Mouse (Mus musculus) granulocyte monocyte progenitor cell, adult 5-6 weeks (primary cell): ENCODE results near the gene Mmp8. TPM values are rescaled to one million over a fixed set of nuclear protein-coding genes. Genes with fewer than 3 reads are reported as not detected.

Experiments
- ATAC-seq: replicated peaks from 2 replicates; pipeline ENCODE4 v1.8.0; 2016; ENCODE audit warnings: mild to moderate bottlenecking, moderate TSS enrichment, inconsistent platforms; ENCODE audit not compliant: poor library complexity, severe bottlenecking
- total RNA-seq, 2 experiments: library from RNA; stranded (forward) in 1 of 2; stranded (reverse) in 1 of 2; fragments of 200-712, 200-1000 nt in 1 of 2; fragments of >200 nt in 1 of 2; fragmentation: Nextera tagmentation in 1 of 2; gene quantifications; 2 replicates each; pipeline ENCODE4 v1.2.3; 2014 to 2017

Mmp8 gene
- total RNA-seq (2014; fragmentation: Nextera tagmentation) = 2.3 and 4.7 TPM in 2 replicates
- 14.0 and 15.2 TPM in 2 replicates for total RNA-seq (2017)

- ATAC-seq = peak; percentile 91
These were observed at the start of gene Mmp8 for GRCm38 (mm10) chr9:7558221-7559017. Mmp8 (plus strand) TSS chr9:7558456.

GRCm38 (mm10) chr9:7509619-7510233 is 48.5 kb upstream of the Mmp8 start:
- ATAC-seq = no peak

GRCm38 (mm10) chr9:7517944-7518571 is 40.2 kb upstream of the Mmp8 start:
- ATAC-seq = no peak

- no peak for ATAC-seq
These were observed 31.9 kb upstream of the Mmp8 start for GRCm38 (mm10) chr9:7526255-7526940.

GRCm38 (mm10) chr9:7542763-7543162 is 15.5 kb upstream of the Mmp8 start:
- no peak for ATAC-seq

- ATAC-seq = no peak
These were observed 13.3 kb upstream of the Mmp8 start for GRCm38 (mm10) chr9:7544923-7545457.

- no peak for ATAC-seq
These were observed 12.8 kb upstream of the Mmp8 start for GRCm38 (mm10) chr9:7545471-7545870.

GRCm38 (mm10) chr9:7545920-7546319 is 12.3 kb upstream of the Mmp8 start:
- no peak for ATAC-seq

- ATAC-seq = peak; percentile 66
These were observed 6.3 kb upstream of the Mmp8 start for GRCm38 (mm10) chr9:7551943-7552342.

- ATAC-seq = 0 out of 2 replicates have a peak, but pooled peaks have one; percentile 12
These were observed 4.7 kb upstream of the Mmp8 start for GRCm38 (mm10) chr9:7553536-7553935.

GRCm38 (mm10) chr9:7554382-7554781 is 3.9 kb upstream of the Mmp8 start:
- ATAC-seq = peak; percentile 38; the same call in 1 of the 2 replicates

GRCm38 (mm10) chr9:7560026-7560425 is 1.8 kb downstream of the Mmp8 start:
- ATAC-seq = no peak

- ATAC-seq = peak; percentile 89
These were observed 9.1 kb downstream of the Mmp8 start for GRCm38 (mm10) chr9:7567376-7567775.

GRCm38 (mm10) chr9:7567923-7568322 is 9.7 kb downstream of the Mmp8 start:
- ATAC-seq = no peak

GRCm38 (mm10) chr9:7570485-7570884 is 12.2 kb downstream of the Mmp8 start:
- no peak for ATAC-seq

- peak; percentile 13; the same call in 1 of the 2 replicates for ATAC-seq
These were observed 12.9 kb downstream of the Mmp8 start, which contains the start of gene Mmp27 for GRCm38 (mm10) chr9:7571162-7571561. Mmp27 (plus strand) TSS chr9:7571396.

- peak; percentile 6 for ATAC-seq
These were observed 13.9 kb downstream of the Mmp8 start for GRCm38 (mm10) chr9:7572188-7572587.

GRCm38 (mm10) chr9:7572663-7573308 is 14.5 kb downstream of the Mmp8 start:
- peak; percentile 74 for ATAC-seq

- no peak for ATAC-seq
These were observed 17.3 kb downstream of the Mmp8 start for GRCm38 (mm10) chr9:7575526-7575925.

- peak; percentile 61 for ATAC-seq
These were observed 19.1 kb downstream of the Mmp8 start for GRCm38 (mm10) chr9:7577371-7577770.
